Mouse (Mus musculus) midbrain, embryonic 16.5 days (tissue): ENCODE measurements around the gene Axdnd1. TPM values are rescaled to one million over a fixed set of nuclear protein-coding genes. Genes with fewer than 3 reads are reported as not detected.

Experiments used
- ATAC-seq: fragments of 200-750 bp; cut with Nextera tagmentation; 2 replicates; pipeline ENCODE4 v1.8.0; 2017; ENCODE audit warnings: moderate TSS enrichment
- H3K27ac ChIP-seq: fragments of 300-500 bp; sonication (generic); 2 replicates; pipeline ENCODE4 v1.5.1; 2014; ENCODE audit warnings: mild to moderate bottlenecking, low read length, mixed read lengths
- H3K27me3 ChIP-seq: fragments of 300-500 bp; sonication (generic); 2 replicates; pipeline ENCODE4 v1.6.1; 2014; ENCODE audit warnings: low read depth, low read length, mixed read lengths; ENCODE audit not compliant: control insufficient read depth, insufficient read depth
- H3K36me3 ChIP-seq: fragments of 300-500 bp; sonication (generic); 2 replicates; pipeline ENCODE4 v1.6.1; 2014; ENCODE audit warnings: mild to moderate bottlenecking, low read length, moderate library complexity, mixed read lengths; ENCODE audit not compliant: control insufficient read depth, insufficient read depth
- H3K4me1 ChIP-seq: fragments of 300-500 bp; sonication (generic); 2 replicates; pipeline ENCODE4 v1.6.1; 2014; ENCODE audit warnings: mild to moderate bottlenecking, low read length, mixed read lengths; ENCODE audit not compliant: control insufficient read depth, insufficient read depth
- H3K4me2 ChIP-seq: fragments of 300-500 bp; sonication (generic); 2 replicates; pipeline ENCODE4 v1.6.1; 2014; ENCODE audit warnings: mild to moderate bottlenecking, low read length, mixed read lengths
- H3K4me3 ChIP-seq: fragments of 300-500 bp; sonication (generic); 2 replicates; pipeline ENCODE4 v1.5.1; 2014; ENCODE audit warnings: low read depth, mild to moderate bottlenecking, low read length, moderate library complexity, mixed read lengths
- H3K9ac ChIP-seq: fragments of 300-500 bp; sonication (generic); 2 replicates; pipeline ENCODE4 v1.6.1; 2014; ENCODE audit warnings: low read depth, low read length, mixed read lengths
- H3K9me3 ChIP-seq: fragments of 300-500 bp; sonication (generic); replicated peaks from 2 replicates; pipeline ENCODE4 v1.6.1; 2014; ENCODE audit warnings: mild to moderate bottlenecking, low read length, mixed read lengths; ENCODE audit not compliant: control insufficient read depth, poor library complexity, severe bottlenecking
- WGBS: fragments of 180-500 bp; shearing (Covaris S2); extraction: QIAGEN DNeasy Blood & Tissue Kit; methylation state at CpG from one replicate; pipeline ENCODE4 v1.1.7; 2014; 5-methylcytosine and 5-hydroxymethylcytosine counted together
- polyA plus RNA-seq: library from polyadenylated mRNA; unstranded; fragments of >200 nt; fragmentation: Nextera tagmentation; extraction: Ambion mirVana; gene quantifications from 2 replicates; pipeline ENCODE4 v1.2.1, GENCODE M21; 2015

Axdnd1 gene
- polyA plus RNA-seq, 1 experiment from 2014 or later: 0.10 TPM

DNA sequence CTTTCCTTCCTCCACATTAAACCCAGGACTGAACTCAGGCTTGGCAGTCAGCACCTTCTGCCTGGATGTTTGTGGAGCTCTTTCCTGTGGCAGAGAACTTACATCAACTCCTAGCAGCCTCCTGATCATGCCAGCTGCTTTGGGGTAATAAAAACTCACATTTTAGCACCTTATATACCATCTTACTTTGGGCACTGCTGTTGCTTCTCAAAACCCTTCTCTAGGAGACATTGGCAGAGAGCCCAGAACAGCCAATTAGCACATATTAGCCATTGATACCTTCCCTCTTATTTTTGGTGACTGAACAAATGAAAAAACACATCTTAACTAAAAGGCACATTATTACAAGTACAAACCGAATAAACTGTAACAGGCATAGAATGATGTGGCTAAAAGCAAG lies 24.1 kb upstream of the Axdnd1 start:
- Histone ChIP-seq H3K9ac (no peak overlapping the region), H3K36me3 (no peaks in the 10 kb centered on the region), H3K27ac (no peak overlapping the region), H3K27me3 (no peaks in the 10 kb centered on the region), H3K4me2 (no peak overlapping the region), H3K4me1 (no peaks in the 10 kb centered on the region), H3K4me3 (no peak overlapping the region), H3K9me3 (no peaks in the 10 kb centered on the region)
- 74% methylated on average over 1 of the region's 1 CpGs for WGBS
- no peak for ATAC-seq

DNA sequence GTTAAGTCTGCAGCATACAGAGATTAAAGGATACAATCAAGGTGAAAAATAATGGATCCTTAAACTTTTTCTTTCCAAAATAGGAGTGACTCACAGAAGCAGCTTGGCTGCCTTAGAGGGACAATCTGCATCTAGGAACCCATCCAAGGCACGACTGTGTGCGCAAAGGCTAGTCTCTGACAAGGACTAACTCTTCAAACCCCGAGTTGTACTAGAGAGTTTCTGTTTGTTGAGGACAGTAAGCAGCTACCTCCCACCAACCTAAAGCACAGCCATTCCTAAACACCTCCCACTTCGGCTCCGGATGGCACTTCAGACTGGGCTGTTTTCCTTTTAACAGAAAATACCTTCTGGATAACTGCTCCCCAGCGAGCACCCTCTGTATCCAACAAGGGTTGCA lies 21.8 kb upstream of the Axdnd1 start:
- no peak overlapping the region for H3K4me3 ChIP-seq
- no peak for ATAC-seq
- no peak overlapping the region for H3K9ac ChIP-seq
- H3K9me3 ChIP-seq: no peaks in the 10 kb centered on the region
- no peaks in the 10 kb centered on the region for H3K4me1 ChIP-seq
- no peaks in the 10 kb centered on the region for H3K27me3 ChIP-seq
- H3K27ac ChIP-seq: no peak overlapping the region
- 82% methylated on average over 6 of the region's 6 CpGs for WGBS
- H3K36me3 ChIP-seq: no peaks in the 10 kb centered on the region
- no peak overlapping the region for H3K4me2 ChIP-seq

DNA sequence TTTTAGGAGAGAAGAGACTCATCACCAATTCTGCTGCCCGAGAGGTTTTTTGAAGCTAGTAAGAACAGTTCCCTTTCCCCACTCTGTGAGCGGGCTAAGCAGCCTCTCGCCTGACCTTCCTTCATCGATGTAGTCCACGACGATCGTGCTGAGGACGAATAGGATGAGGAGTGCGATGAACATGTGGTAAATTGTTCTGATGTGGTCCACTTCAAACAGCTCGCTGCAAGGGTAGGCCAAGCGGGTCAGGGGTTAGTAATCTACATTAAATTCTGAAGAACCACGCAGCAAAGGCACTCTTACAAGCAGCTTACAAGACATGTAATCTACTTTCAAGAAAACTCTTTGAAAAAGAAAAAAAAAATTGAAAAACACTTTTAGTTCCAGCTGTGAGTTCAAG lies 21.3 kb upstream of the Axdnd1 start:
- no peak overlapping the region for H3K27ac ChIP-seq
- no peaks in the 10 kb centered on the region for H3K4me1 ChIP-seq
- no peak overlapping the region for H3K4me3 ChIP-seq
- no peak overlapping the region for H3K9ac ChIP-seq
- no peaks in the 10 kb centered on the region for H3K9me3 ChIP-seq
- ATAC-seq: no peak
- no peak overlapping the region for H3K4me2 ChIP-seq
- H3K36me3 ChIP-seq: no peaks in the 10 kb centered on the region
- H3K27me3 ChIP-seq: no peaks in the 10 kb centered on the region
- WGBS: 91% methylated on average over 12 of the region's 12 CpGs

DNA sequence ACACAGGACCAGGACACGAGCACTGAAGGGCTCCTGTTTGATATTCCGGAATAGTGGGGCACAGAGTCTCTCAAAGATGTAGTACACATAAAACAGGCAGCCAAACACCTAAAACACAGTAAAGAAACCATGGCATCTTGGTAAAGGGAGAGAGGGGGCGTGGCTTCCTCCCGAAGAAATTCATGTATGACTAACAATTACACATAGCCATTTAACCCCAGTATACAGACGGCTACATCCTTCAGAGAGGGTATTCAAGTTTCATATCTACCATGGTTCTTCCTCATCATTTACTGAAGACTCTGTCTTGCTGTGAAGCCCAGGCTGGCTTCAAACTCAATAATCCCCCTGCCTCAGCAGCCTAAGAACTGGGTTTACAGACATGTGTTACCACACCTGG lies 16.8 kb upstream of the Axdnd1 start:
- Histone ChIP-seq H3K4me2 (no peak overlapping the region), H3K4me1 (no peaks in the 10 kb centered on the region), H3K36me3 (peaks cover 4% of the 10 kb centered on the region; the same call in 1 of the 2 replicates), H3K27ac (no peak overlapping the region), H3K9ac (no peak overlapping the region), H3K9me3 (no peaks in the 10 kb centered on the region), H3K27me3 (no peaks in the 10 kb centered on the region), H3K4me3 (no peak overlapping the region)
- no peak for ATAC-seq
- WGBS: 90% methylated on average over 5 of the region's 5 CpGs

DNA sequence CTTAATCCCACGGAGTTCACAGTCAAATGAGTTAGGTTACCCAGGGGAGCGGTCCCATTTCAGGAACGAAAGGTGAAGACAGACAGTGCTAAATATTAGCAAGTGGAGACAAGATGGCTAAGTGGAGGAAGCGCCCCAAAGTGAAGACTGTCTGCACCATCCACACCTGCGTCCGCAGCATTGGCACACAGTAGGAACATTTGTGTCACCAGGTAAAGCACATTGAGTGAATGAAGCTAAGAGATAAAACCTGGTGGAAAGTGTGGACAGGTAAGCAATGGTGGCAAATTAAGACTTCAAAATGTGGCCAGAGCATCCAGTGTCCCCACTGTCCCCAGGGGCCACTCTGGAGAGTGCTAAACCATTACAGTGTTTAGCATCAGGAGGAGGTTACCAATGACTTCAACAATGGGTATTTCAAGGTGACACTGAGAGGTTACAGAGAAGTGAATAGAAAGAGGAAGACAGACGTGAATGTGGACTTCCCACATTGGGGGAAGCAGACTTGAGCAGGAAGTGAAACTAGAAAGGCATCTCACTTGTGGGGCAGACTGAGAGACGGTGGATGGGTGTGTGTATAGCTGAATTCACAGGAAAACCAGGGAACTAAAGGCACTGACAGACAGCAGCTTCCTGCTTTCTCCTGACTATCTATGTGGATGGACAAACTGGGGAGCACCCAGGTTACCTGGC lies 16.2 kb upstream of the Axdnd1 start:
- H3K36me3 ChIP-seq: peaks cover 4% of the 10 kb centered on the region; the same call in 1 of the 2 replicates

DNA sequence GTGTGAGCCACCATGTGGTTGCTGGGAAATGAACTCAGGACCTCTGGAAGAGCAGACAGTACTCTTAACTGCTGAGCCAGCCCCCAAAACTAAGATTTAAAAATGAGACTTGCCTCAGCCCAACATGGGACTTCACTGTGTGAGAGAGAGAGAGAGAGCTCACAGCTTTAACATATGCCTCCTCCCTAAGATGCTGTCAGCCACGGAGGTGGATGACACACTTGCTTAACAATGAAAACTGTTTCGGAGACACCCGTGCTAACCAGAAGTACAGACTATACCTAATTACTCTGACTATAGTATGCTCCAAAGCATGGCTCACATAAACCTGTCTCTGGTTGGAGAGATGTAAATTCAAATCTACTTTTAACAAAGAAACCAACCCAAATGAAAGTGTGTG lies 12.5 kb upstream of the Axdnd1 start:
- H3K27me3 ChIP-seq: no peaks in the 10 kb centered on the region
- H3K4me3 ChIP-seq: no peak overlapping the region
- no peak overlapping the region for H3K4me2 ChIP-seq
- H3K27ac ChIP-seq: no peak overlapping the region
- no peak overlapping the region for H3K9ac ChIP-seq
- WGBS: 92% methylated on average over 3 of the region's 3 CpGs
- no peaks in the 10 kb centered on the region for H3K9me3 ChIP-seq
- H3K36me3 ChIP-seq: peaks cover 4% of the 10 kb centered on the region; the same call in 1 of the 2 replicates
- no peaks in the 10 kb centered on the region for H3K4me1 ChIP-seq
- no peak for ATAC-seq

More for the DNA sequence above, 16.2 kb upstream of the Axdnd1 start:
- Histone ChIP-seq H3K4me2 (no peak overlapping the region), H3K4me1 (no peaks in the 10 kb centered on the region), H3K27ac (no peak overlapping the region), H3K9ac (no peak overlapping the region), H3K4me3 (no peak overlapping the region), H3K27me3 (no peaks in the 10 kb centered on the region), H3K9me3 (no peaks in the 10 kb centered on the region)
- no peak for ATAC-seq
- 96% methylated on average over 8 of the region's 8 CpGs for WGBS

DNA sequence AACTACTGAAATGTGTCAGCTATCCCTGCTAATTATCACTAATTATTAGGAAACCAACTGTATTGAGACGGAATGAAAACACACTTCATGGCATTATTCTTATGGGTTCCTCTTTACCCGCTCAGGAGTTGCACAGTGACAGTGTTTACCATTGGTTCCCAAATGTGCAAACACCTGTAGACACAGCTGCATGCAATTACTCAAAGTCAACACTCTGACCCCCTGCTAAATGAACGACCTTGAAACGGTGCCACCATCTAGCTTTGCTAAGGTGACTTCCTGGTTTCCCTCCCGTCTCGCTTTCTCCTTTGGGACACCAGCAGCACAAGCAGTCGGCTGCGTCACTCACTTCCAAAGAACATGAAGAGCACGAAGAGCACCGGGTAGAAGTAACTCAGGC lies 11.5 kb upstream of the Axdnd1 start:
- no peak overlapping the region for H3K4me3 ChIP-seq
- WGBS: 88% methylated on average over 10 of the region's 10 CpGs
- H3K4me1 ChIP-seq: no peaks in the 10 kb centered on the region
- H3K9me3 ChIP-seq: no peaks in the 10 kb centered on the region
- H3K4me2 ChIP-seq: no peak overlapping the region
- H3K27ac ChIP-seq: no peak overlapping the region
- ATAC-seq: no peak
- H3K9ac ChIP-seq: no peak overlapping the region
- H3K36me3 ChIP-seq: peaks cover 4% of the 10 kb centered on the region; the same call in 1 of the 2 replicates
- no peaks in the 10 kb centered on the region for H3K27me3 ChIP-seq

DNA sequence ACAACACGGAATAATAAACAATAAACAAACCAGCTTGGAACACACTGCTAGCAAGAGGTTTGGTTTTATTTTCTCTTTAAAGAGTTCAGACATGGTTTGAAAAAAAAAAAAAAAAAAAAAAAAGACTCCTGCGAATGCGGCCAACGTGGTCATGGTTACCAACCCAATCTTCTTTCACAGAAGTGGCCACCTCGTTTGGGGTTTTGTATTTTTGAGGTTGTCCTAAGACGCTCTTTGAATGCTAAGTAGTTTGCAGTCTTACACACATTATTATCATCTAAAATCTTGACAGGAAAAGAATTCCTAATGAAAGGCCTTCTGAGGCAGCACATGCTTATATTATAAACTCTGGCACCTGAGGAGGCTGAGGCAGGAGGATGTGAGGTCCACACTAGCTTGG lies 7.5 kb upstream of the Axdnd1 start:
- ATAC-seq: no peak
- Histone ChIP-seq H3K4me3 (no peak overlapping the region), H3K9me3 (no peaks in the 10 kb centered on the region), H3K4me1 (no peaks in the 10 kb centered on the region), H3K27me3 (no peaks in the 10 kb centered on the region), H3K27ac (no peak overlapping the region), H3K9ac (no peak overlapping the region), H3K36me3 (no peaks in the 10 kb centered on the region), H3K4me2 (no peak overlapping the region)
- WGBS: 70% methylated on average over 6 of the region's 6 CpGs

DNA sequence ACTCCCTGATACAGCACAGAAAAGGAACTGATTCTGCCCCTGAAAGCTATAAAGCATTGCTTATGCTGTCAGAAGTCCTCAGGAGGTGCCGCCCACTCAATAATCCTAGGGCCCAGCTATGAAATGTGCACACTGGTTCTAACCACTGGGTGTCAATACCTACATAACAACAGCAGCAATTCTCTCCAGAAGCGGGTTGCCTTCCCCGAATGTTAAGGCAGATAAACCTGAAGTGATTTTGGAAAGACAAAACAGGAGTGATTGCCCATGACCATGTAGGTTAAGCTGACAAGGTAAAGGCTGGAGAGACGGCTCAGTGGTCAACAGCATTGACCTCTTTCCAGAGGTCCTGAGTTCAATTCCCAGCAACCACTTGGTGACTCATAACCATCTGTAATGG lies 4.8 kb upstream of the Axdnd1 start:
- no peak for ATAC-seq
- Histone ChIP-seq H3K9me3 (no peaks in the 10 kb centered on the region), H3K4me3 (no peak overlapping the region), H3K4me1 (no peaks in the 10 kb centered on the region), H3K4me2 (no peak overlapping the region), H3K36me3 (no peaks in the 10 kb centered on the region), H3K27ac (no peak overlapping the region), H3K27me3 (no peaks in the 10 kb centered on the region), H3K9ac (no peak overlapping the region)
- 95% methylated on average over 4 of the region's 4 CpGs for WGBS
